Mouse (Mus musculus) limb, embryonic 11.5 days (tissue): Measurements from ENCODE around the gene Pdzph1. TPM values are rescaled to one million over a fixed set of nuclear protein-coding genes. Genes with fewer than 3 reads are reported as not detected.

ENCODE experiments used
- ATAC-seq: fragments of 200-750 bp; cut with Nextera tagmentation; 2 replicates; pipeline ENCODE4 v1.8.0; 2017; ENCODE audit warnings: low read depth; ENCODE audit not compliant: insufficient number of reproducible peaks, low FRiP score, low TSS enrichment
- DNase-seq: peaks from one replicate; pipeline ENCODE4 v3.0.0-alpha.2; 2015; ENCODE audit warnings: low spot score
- H3K27ac ChIP-seq: fragments of 300-500 bp; sonication (generic); replicated peaks from 2 replicates; pipeline ENCODE4 v1.5.1; 2014; ENCODE audit warnings: low read depth, mild to moderate bottlenecking, low read length
- H3K27me3 ChIP-seq: fragments of 300-500 bp; sonication (generic); 2 replicates; pipeline ENCODE4 v1.6.1; 2014; ENCODE audit warnings: mild to moderate bottlenecking, low read length, mixed read lengths; ENCODE audit not compliant: control insufficient read depth, insufficient read depth
- H3K36me3 ChIP-seq: fragments of 300-500 bp; sonication (generic); 2 replicates; pipeline ENCODE4 v1.6.1; 2014; ENCODE audit warnings: mild to moderate bottlenecking, low read length, moderate library complexity, mixed read lengths; ENCODE audit not compliant: control insufficient read depth, insufficient read depth
- H3K4me1 ChIP-seq: fragments of 300-500 bp; sonication (generic); 2 replicates; pipeline ENCODE4 v1.6.1; 2014; ENCODE audit warnings: low read length, mixed read lengths; ENCODE audit not compliant: control insufficient read depth, insufficient read depth
- H3K4me2 ChIP-seq: fragments of 300-500 bp; sonication (generic); 2 replicates; pipeline ENCODE4 v1.6.1; 2014; ENCODE audit warnings: low read depth, mild to moderate bottlenecking, moderate library complexity; ENCODE audit not compliant: severe bottlenecking
- H3K4me3 ChIP-seq: fragments of 300-500 bp; sonication (generic); 2 replicates; pipeline ENCODE4 v1.5.1; 2014; ENCODE audit warnings: low read depth, low read length
- H3K9ac ChIP-seq: fragments of 300-500 bp; sonication (generic); 2 replicates; pipeline ENCODE4 v1.6.1; 2014; ENCODE audit warnings: mild to moderate bottlenecking, low read length
- H3K9me3 ChIP-seq: fragments of 300-500 bp; sonication (generic); 2 replicates; pipeline ENCODE4 v1.6.1; 2016; ENCODE audit warnings: low read length; ENCODE audit not compliant: control insufficient read depth
- WGBS: fragments of 180-500 bp; shearing (Covaris S2); extraction: QIAGEN DNeasy Blood & Tissue Kit; methylation state at CpG from one replicate; pipeline ENCODE4 v1.1.7; 2014; 5-methylcytosine and 5-hydroxymethylcytosine counted together
- polyA plus RNA-seq: library from polyadenylated mRNA; unstranded; fragments of >200 nt; fragmentation: Nextera tagmentation; extraction: Ambion mirVana; gene quantifications from 2 replicates; pipeline ENCODE4 v1.2.1, GENCODE M21; 2014

Pdzph1 gene
- polyA plus RNA-seq, 1 experiment from 2014 or later, result not detected

GRCm38 (mm10) chr17:58911564-58911963 lies 79.6 kb downstream of the Pdzph1 start:
- Histone ChIP-seq H3K9ac (no peak overlapping the region), H3K27me3 (no peaks in the 10 kb centered on the region), H3K36me3 (no peaks in the 10 kb centered on the region), H3K4me3 (no peak overlapping the region), H3K9me3 (no peaks in the 10 kb centered on the region), H3K4me1 (no peaks in the 10 kb centered on the region), H3K27ac (no peak overlapping the region), H3K4me2 (no peak overlapping the region)
- DNase-seq, result no peak
- 83% methylated on average over 7 of the region's 7 CpGs for WGBS
- ATAC-seq, result no peak

- WGBS, result 37% methylated on average over 8 of the region's 8 CpGs
- ATAC-seq, result no peak
- DNase-seq, result peak; percentile 84
- Histone ChIP-seq H3K36me3 (no peaks in the 10 kb centered on the region), H3K4me1 (no peaks in the 10 kb centered on the region), H3K9me3 (no peaks in the 10 kb centered on the region), H3K4me2 (no peak overlapping the region), H3K4me3 (no peak overlapping the region), H3K27me3 (no peaks in the 10 kb centered on the region), H3K9ac (no peak overlapping the region), H3K27ac (no peak overlapping the region)
Observed at GRCm38 (mm10) chr17:58909061-58909661, 82.0 kb downstream of the Pdzph1 start.

- DNase-seq, result no peak
- Histone ChIP-seq H3K9me3 (no peaks in the 10 kb centered on the region), H3K4me3 (no peak overlapping the region), H3K27me3 (no peaks in the 10 kb centered on the region), H3K4me2 (no peak overlapping the region), H3K27ac (no peak overlapping the region), H3K4me1 (no peaks in the 10 kb centered on the region), H3K36me3 (no peaks in the 10 kb centered on the region), H3K9ac (no peak overlapping the region)
- WGBS, result 81% methylated on average over 2 of the region's 2 CpGs
- ATAC-seq, result no peak
Observed at GRCm38 (mm10) chr17:58906001-58906400, 85.2 kb downstream of the Pdzph1 start.

GRCm38 (mm10) chr17:58891488-58892210 lies 99.5 kb downstream of the Pdzph1 start:
- no peak for DNase-seq
- ATAC-seq, result no peak
- Histone ChIP-seq H3K4me1 (no peaks in the 10 kb centered on the region), H3K9ac (no peak overlapping the region), H3K36me3 (no peaks in the 10 kb centered on the region), H3K9me3 (no peaks in the 10 kb centered on the region), H3K27me3 (no peaks in the 10 kb centered on the region), H3K27ac (no peak overlapping the region), H3K4me3 (no peak overlapping the region), H3K4me2 (no peak overlapping the region)
- WGBS, result 48% methylated on average over 4 of the region's 4 CpGs

DNA sequence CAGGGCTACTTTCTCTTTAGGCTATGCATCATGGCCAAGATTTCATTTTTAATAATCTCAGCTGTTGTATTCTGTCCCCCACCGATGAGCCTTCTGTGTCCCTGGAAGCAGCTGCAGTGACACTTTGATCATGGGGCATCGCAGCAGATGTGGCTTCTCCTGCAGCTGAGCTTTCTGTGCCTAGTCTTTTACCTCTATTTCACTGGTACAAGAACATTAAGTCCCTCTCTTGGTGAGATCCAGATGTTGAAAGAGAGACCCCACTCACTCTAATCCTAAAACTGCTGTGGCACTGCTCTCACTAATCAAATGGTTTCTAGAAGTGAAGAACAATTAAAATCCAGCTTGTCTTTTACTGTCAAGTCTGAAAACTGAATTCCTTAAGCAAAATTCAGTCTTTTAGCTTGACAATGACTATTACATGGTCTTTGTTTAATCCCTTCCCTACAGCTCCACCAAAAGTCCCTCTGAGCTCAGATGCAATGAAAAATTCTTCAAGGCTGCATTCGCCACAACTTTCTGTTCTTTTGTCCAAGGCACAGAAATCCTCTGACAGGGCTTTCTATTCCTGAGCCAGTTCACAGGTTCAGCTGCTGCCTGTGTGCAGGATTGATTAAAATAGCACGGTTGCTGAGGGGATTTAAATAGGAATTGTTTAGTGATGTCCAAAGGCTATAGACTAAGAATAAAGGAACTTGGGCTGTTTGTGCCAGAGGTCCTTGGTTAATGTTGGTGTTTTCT lies 101.1 kb downstream of the Pdzph1 start:
- Histone ChIP-seq H3K9me3 (no peaks in the 10 kb centered on the region), H3K4me3 (no peak overlapping the region), H3K27ac (no peak overlapping the region), H3K4me2 (no peak overlapping the region), H3K4me1 (no peaks in the 10 kb centered on the region), H3K9ac (no peak overlapping the region), H3K36me3 (no peaks in the 10 kb centered on the region), H3K27me3 (no peaks in the 10 kb centered on the region)
- no peak for ATAC-seq
- WGBS, result 66% methylated on average over 4 of the region's 4 CpGs
- DNase-seq, result no peak

DNA sequence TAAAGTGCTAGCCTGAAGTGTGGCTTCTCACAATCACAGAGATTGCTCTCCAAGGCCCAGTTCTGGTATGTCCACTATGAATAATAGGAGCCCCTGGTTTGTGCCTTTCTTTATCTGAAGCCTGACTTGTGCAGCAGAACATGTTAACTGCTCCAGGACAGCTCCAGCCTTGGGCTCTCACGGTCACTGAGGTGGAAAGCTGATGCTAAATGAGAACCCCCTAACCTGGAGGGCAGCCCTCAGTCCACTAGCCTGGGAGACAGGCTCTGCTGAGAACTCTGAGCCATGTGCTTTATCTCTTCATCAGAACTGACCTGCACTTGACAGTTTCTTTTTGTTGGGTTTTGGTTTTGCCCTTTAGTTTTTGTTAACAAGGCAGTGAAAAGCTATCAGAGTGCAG lies 106.8 kb downstream of the Pdzph1 start:
- no peak overlapping the region for H3K4me3 ChIP-seq
- ATAC-seq, result no peak
- WGBS, result 56% methylated on average over 1 of the region's 1 CpGs
- H3K4me1 ChIP-seq, result no peaks in the 10 kb centered on the region
- no peak for DNase-seq
- H3K36me3 ChIP-seq, result no peaks in the 10 kb centered on the region
- no peak overlapping the region for H3K27ac ChIP-seq
- no peaks in the 10 kb centered on the region for H3K9me3 ChIP-seq
- H3K9ac ChIP-seq, result no peak overlapping the region
- no peaks in the 10 kb centered on the region for H3K27me3 ChIP-seq
- no peak overlapping the region for H3K4me2 ChIP-seq

GRCm38 (mm10) chr17:58873356-58873755 lies 117.8 kb downstream of the Pdzph1 start:
- DNase-seq (no peak), ATAC-seq (no peak)
- Histone ChIP-seq H3K4me1 (no peaks in the 10 kb centered on the region), H3K4me2 (no peak overlapping the region), H3K27ac (no peak overlapping the region), H3K4me3 (no peak overlapping the region), H3K9ac (no peak overlapping the region), H3K27me3 (no peaks in the 10 kb centered on the region), H3K36me3 (no peaks in the 10 kb centered on the region), H3K9me3 (no peaks in the 10 kb centered on the region)
- 76% methylated on average over 1 of the region's 1 CpGs for WGBS

DNA sequence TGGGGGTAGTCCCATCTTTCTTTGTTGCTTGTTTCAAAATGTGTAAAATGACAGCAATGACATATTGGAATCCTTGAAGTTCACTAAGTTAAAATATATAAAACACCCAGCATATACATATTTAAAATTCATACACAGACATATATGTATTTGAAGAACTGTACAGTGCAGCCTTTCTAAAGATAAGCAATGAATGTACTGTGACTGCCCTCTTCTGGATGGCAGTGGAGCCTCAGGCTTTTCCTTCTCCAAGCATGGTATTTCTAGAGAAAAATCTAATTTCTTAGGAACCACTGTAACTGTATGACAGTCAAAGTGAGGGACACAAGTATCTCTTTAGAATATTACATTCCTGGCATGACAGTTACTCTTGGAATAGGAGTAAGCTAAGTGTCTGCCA lies 120.4 kb downstream of the Pdzph1 start:
- no peaks in the 10 kb centered on the region for H3K4me1 ChIP-seq
- no peaks in the 10 kb centered on the region for H3K36me3 ChIP-seq
- no peak overlapping the region for H3K4me2 ChIP-seq
- ATAC-seq (no peak), DNase-seq (no peak)
- no peaks in the 10 kb centered on the region for H3K27me3 ChIP-seq
- no peak overlapping the region for H3K9ac ChIP-seq
- H3K27ac ChIP-seq, result no peak overlapping the region
- no peaks in the 10 kb centered on the region for H3K9me3 ChIP-seq
- no peak overlapping the region for H3K4me3 ChIP-seq
